Mouse (Mus musculus) layer of hippocampus, adult 9-11 months (tissue): ENCODE measurements around the gene Mat2b.
A peak's percentile ranks its signal among the peaks of the same experiment; 100 is the strongest.
"Not testable (repeated sequence)": the region's sequence is repeated elsewhere in the genome, so short reads cannot be mapped to it uniquely, and the experiment has no call there.

ENCODE experiments used
- DNase-seq: peaks from one replicate; pipeline ENCODE4 v3.0.0; 2022

The Mat2b gene

GRCm38 (mm10) chr11:40695103-40695502 is at the start of gene Mat2b:
TSS of gene Mat2b (minus strand) at chr11:40695203.
- no peak for DNase-seq

DNA sequence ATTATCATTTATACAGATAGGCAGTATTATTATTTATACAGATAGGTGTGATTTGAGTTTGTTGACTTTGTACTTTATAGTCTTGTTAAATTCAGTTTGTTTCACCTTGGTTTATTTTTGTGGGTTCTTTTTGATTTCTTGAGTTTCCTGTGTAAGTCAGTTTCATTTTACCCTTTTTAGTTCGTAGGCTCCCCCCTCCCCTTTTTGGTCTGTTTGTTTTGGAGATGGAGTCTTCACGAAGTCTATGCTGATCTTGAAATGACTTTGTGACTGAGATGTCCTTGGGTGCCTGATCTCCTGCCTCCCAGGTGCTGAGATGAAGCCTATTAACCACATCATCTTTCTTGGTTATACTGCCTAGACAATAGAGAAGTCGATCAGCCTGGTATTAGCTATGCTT is 49.3 kb upstream of the Mat2b start:
- DNase-seq: no peak

- no peak for DNase-seq
Measured at GRCm38 (mm10) chr11:40741605-40742262, 46.7 kb upstream of the Mat2b start.

GRCm38 (mm10) chr11:40737369-40737768 is 42.4 kb upstream of the Mat2b start:
- no peak for DNase-seq

GRCm38 (mm10) chr11:40734251-40734752 is 39.3 kb upstream of the Mat2b start:
- DNase-seq: no peak

DNA sequence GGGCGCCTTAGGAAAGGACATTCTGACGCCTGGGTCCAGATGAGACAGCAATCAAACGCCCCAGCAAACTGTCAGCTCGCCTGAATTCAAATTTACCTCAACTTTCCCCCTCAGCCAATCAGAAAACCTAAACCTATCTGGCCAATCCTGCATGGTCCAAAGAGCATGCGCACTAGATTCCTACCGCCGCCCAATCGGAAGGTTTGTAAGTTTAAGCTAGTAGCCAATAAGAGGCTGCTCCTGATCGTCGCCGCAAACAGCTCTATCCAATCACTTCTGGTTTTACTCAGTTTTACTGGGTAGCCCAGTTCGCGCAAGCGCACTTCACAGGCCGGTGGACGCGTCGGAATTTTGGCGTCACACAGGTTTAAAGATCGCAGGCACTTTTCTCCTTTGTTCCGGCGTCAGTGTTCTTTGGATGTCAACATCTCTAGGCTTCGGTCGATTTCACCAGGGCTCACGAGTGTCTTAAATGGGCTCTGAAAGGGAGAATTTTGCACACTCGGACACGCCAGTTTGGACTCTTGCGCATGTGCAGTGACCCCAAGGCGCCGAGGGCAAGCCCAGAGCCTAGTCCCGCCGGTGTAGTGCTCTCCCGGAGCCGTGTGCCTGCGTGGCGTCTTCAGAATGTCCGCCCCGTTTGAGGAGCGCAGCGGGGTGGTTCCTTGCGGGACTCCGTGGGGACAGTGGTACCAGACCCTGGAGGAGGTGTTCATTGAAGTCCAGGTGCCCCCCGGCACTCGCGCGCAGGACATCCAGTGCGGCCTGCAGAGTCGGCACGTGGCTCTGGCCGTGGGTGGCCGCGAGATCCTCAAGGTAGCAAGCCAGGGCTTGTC is 38.6 kb upstream of the Mat2b start, which contains the start of the genes Hmmr and Nudcd2:
Hmmr (minus strand) TSS at position 84 of the 836 bp plus-strand sequence.
Nudcd2 (plus strand) TSS at position 329 of the 836 bp plus-strand sequence.
- peak; percentile 97 for DNase-seq

- DNase-seq: no peak
Measured at GRCm38 (mm10) chr11:40732997-40733338, 38.0 kb upstream of the Mat2b start.

- DNase-seq: no peak
Measured at GRCm38 (mm10) chr11:40718324-40718723, 23.3 kb upstream of the Mat2b start.

DNA sequence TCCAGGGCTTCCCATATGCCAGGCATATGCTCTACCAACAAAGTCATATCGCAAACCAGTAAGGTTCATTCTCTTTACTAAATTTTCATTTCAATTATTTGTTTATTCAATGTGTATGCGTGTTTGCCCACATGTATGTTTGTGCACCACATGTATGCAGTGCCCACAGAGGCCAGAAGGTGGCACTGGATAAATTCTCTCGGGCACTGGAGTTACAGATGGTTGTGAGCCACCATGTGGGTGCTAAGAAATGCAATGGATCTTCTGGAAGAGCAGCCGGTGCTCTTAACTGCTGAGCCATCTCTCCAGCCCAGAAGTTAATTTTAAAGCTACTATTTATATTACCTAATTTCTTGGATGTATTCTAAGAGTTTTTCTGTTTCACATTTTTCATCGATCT is 20.5 kb upstream of the Mat2b start:
- peak; percentile 14 for DNase-seq

- DNase-seq: no peak
Measured at GRCm38 (mm10) chr11:40713858-40714257, 18.9 kb upstream of the Mat2b start.

- not testable (repeated sequence) for DNase-seq
Measured at GRCm38 (mm10) chr11:40709899-40710298, 14.9 kb upstream of the Mat2b start.

DNA sequence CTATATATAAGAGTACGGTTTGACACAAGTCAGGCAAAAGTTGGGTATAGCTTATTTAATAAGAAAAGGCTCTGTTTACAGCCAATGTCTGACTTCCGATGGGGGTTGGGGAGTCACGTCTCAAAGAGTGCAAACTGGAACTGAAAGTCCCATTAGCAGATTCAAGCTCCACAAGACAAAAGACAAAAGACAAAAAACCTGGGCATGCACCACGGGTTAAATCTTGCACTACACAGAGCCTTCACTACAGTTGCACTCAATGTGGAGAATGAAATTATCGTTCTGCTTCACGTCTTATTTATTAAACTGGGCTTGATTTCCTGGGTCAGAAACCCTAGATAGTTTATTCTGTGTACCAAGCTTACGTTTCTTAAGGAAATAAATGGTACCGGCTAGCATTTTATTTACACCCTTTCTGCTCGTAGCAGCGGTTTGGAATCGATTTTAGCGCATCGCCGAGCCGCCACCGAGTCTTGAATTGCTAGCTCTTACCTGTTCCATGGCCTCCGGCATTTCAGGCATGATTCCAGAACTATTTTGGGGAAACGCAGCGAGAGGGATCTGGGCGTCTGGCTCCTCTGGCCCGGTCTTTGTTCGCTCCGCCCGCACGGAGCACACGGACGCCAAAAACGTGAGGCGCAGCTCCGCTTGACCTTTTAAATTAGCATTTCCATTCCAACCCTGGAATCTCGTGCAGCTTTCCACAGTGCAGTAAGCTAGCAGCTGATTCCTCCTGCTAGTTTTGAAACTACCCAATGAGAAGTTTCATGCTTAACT is 504 bp downstream of the Mat2b start:
- peak; percentile 54 for DNase-seq

DNA sequence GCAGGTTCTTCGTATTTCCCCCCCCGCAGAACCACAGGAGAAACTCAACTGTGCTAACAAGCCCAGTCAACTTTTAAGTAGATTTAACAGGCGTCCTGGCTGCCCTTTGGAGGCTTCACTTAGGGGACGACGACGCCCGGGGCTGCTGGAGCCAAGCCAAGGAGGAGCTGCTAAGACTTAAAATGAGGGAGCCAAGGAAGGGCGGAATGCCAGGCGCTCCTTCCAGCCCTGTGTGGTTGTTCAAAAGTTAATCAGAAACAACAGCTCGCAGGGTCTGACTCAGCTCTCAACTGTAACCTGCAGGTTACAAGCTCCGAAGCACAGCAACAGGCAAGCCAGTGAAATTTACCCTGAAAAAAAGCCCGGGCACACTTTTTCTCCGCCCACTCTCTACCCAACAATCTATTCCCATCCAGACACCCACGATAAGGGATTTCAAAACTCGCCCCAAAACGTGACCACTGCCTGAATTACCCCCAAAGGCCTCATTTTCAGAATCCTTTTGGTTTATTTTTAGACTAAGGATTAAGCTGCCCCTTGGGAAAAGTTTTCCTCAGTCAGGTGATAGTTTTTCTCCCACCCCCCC is 1.5 kb downstream of the Mat2b start:
- DNase-seq: peak; percentile 45

DNA sequence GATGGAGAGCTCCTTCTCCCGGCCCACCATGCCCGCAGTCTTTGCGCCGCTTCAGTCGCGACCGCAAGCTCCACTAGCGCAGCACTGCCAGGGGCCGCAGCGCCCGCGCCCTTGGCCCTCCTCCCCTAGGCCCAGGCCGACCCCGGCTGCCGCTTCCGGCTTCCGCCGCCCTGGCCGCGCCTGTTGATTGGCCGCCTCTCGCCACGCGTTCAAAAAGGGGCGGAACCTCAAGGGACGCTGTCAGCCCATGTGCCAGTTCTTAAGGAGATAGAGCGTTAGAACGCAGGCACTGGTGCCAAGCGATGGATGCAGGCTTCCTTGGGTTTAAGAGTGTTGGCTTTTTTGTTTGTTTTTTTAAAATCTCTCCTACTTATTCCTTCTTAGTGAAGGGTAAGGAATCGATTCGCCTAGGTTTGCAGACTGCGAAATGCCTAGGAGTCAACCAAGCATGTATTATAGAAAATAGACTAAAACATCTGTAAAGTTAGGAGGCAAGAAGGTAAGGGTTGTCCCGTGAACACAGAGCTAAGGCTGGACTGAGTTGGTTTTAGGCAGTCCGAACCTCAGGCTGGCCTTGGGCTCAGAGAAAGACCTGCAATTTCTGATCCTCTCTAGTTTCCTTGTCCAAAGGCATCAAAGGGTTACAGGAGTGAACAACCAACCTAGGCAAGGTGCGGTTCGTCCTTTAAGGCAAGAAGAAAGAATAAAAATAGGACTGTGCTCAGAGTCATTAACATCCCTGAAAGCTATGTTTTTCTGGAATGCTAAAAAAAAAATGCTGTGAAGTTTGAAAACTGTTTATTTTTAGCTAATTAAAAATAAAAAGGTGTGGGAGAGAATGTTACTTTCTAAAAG is 2.3 kb downstream of the Mat2b start:
- peak; percentile 93 for DNase-seq

DNA sequence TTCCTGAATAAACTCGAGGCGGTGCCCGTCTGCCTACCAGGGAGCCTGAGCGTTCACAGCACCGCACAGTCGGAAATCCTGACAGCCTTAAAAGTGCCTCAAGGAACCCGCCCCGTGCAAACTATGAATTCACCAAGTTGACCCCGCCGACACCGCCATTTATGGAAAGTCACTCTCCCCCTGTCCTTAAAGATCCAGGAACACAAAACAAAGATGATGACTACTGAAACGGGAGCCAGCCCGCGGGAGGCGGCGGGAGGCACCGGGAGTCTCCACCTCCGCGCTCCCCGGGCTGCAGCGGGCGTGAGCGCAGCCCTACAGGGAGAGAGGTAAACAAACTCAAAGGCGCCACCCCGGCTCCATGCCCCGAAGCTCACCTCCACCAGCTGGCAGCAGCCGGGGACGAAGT is 2.9 kb downstream of the Mat2b start:
- no peak for DNase-seq

GRCm38 (mm10) chr11:40690444-40691127 is 4.4 kb downstream of the Mat2b start:
- DNase-seq: no peak

- DNase-seq: no peak
Measured at GRCm38 (mm10) chr11:40683295-40683694, 11.7 kb downstream of the Mat2b start.

DNA sequence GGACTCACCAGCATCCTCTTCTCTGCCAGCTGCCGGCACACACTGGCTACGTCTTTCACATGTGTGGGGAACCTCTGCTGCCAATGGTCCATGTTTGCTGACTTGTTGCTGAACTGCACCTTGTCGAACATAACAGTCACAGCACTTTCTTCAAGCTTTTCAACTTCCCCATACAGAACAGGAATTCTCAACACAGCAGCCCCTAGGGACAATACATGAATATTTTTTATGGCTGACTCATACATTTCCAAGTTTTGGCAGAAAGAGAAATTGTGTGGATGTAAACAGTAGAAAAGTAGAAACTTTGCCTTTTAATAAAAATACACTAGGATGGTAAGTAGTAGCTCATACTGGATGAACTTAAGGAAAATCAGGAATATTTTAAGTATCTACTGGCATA is 12.5 kb downstream of the Mat2b start:
- DNase-seq: no peak

DNA sequence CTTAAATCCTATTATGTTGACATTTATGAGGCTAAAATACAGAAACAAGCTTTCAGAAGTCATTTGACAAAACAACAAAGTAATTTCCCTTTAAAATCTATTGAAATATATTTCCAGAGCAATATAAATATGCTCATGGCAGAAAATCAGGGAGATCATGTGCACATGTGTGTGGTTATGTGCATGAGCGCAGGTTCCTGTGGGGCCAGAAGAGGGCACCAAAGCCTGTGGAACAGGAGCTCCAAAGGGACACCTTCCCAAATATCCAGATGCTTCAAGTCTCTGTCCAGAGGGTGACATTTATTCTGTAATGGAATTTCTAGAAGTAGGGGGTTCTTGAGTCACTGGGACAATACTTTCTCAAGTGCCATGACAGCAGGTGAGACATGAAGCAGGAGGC is 17.8 kb downstream of the Mat2b start:
- DNase-seq: no peak

- DNase-seq: no peak
Measured at GRCm38 (mm10) chr11:40675014-40675730, 19.8 kb downstream of the Mat2b start.
